Mouse (Mus musculus) stomach, postnatal 0 days (tissue): Measurements from ENCODE around the gene Arnt2. TPM values are rescaled to one million over a fixed set of nuclear protein-coding genes. Genes with fewer than 3 reads are reported as not detected.

ENCODE experiments used
- ATAC-seq: fragments of 200-750 bp; cut with Nextera tagmentation; 2 replicates; pipeline ENCODE4 v1.8.0; 2017; ENCODE audit not compliant: low FRiP score, low TSS enrichment
- DNase-seq: peaks from one replicate; pipeline ENCODE4 v3.0.0-alpha.2; 2016; ENCODE audit warnings: low spot score
- H3K27ac ChIP-seq: fragments of 300-500 bp; sonication (generic); replicated peaks from 2 replicates; pipeline ENCODE4 v1.5.1; 2014; ENCODE audit warnings: mild to moderate bottlenecking, control low read depth
- H3K27me3 ChIP-seq: fragments of 300-500 bp; sonication (generic); 2 replicates; pipeline ENCODE4 v1.6.1; 2014; ENCODE audit warnings: low read length; ENCODE audit not compliant: control insufficient read depth, insufficient read depth
- H3K36me3 ChIP-seq: fragments of 300-500 bp; sonication (generic); 2 replicates; pipeline ENCODE4 v1.6.1; 2014; ENCODE audit warnings: low read length, mixed read lengths; ENCODE audit not compliant: control insufficient read depth, insufficient read depth
- H3K4me1 ChIP-seq: fragments of 300-500 bp; sonication (generic); replicated peaks from 2 replicates; pipeline ENCODE4 v1.6.1; 2014; ENCODE audit warnings: antibody characterized with exemption; ENCODE audit not compliant: control insufficient read depth, insufficient read depth
- H3K4me2 ChIP-seq: fragments of 300-500 bp; sonication (generic); replicated peaks from 2 replicates; pipeline ENCODE4 v1.6.1; 2014; ENCODE audit warnings: low read depth, mild to moderate bottlenecking, control low read depth, moderate library complexity
- H3K4me3 ChIP-seq: fragments of 300-500 bp; sonication (generic); 2 replicates; pipeline ENCODE4 v1.5.1; 2014; ENCODE audit warnings: low read depth, low read length, control low read depth
- H3K9ac ChIP-seq: fragments of 300-500 bp; sonication (generic); 2 replicates; pipeline ENCODE4 v1.6.1; 2014; ENCODE audit warnings: mild to moderate bottlenecking, low read length, control low read depth, mixed read lengths
- H3K9me3 ChIP-seq: fragments of 300-500 bp; sonication (generic); 2 replicates; pipeline ENCODE4 v1.6.1; 2016; ENCODE audit warnings: low read length; ENCODE audit not compliant: control insufficient read depth
- CTCF ChIP-seq: IDR thresholded peaks from 2 replicates; pipeline ENCODE4 v1.5.1; 2016; ENCODE audit warnings: antibody characterized with exemption, low read depth, mild to moderate bottlenecking, moderate library complexity
- EP300 ChIP-seq: optimal IDR thresholded peaks from 2 replicates; pipeline ENCODE3; 2016; ENCODE audit warnings: antibody characterized with exemption
- WGBS: fragments of 180-500 bp; shearing (Covaris S2); extraction: QIAGEN DNeasy Blood & Tissue Kit; methylation state at CpG from one replicate; pipeline ENCODE4 v1.1.7; 2014; 5-methylcytosine and 5-hydroxymethylcytosine counted together
- polyA plus RNA-seq: library from polyadenylated mRNA; unstranded; fragments of >200 nt; fragmentation: Nextera tagmentation; extraction: Ambion mirVana; gene quantifications from 2 replicates; pipeline ENCODE4 v1.2.1, GENCODE M21; 2015

Arnt2 gene
- polyA plus RNA-seq, 1 experiment from 2014 or later = 0.89 TPM

DNA sequence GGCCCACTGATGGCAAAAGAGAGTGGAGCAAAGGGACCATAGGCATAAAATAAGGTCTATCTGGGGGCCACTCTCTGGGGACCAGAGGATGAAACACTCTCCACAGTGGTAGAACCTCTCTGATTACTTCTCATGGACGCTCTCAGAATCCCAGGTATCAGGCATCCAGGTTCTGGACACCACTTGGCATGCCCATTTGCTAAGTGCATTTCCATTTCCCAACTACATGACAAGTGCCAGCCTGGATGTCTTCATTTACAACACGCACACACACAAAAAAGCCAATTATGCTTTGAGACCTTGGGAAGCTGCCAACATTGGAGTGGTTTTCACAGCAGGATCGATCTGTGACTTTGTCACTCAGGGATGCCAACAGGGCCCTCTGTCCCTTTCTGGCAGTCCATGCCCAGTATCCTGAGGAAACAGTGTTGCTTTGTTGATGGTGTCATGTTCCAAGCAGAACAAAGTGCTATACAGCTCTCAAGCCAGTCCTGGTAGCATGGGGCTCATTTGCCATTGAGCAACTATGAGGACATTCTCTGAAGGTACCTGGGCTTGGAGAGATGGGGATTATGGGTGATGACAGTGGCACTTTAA, 102.5 kb downstream of the Arnt2 start:
- 78% methylated on average over 3 of the region's 3 CpGs for WGBS
- no peak for ATAC-seq

DNA sequence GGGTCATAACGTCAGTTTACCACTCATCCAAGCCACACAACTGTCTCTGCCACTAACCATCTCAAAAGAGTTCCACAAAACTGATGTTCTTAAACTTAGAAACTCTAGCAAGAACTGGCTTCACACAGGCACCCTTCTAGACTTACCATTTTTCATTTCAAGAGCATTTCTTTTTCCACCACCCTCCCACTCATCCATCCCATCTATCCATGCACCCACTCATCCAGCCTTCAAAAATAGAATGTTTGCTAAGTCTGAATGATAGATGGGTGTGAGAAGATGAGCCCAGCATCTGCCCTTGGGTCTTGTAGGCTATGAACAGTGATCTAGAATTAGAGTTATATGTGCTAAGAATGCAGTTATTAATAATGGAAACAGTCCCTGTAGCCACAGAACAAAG, 109.7 kb downstream of the Arnt2 start:
- no peaks in the 10 kb centered on the region for H3K36me3 ChIP-seq
- no peak for TF ChIP-seq CTCF
- TF ChIP-seq EP300 = no peak
- no peak overlapping the region for H3K4me3 ChIP-seq
- no peak overlapping the region for H3K9ac ChIP-seq
- no peak overlapping the region for H3K27ac ChIP-seq
- 90% methylated on average over 1 of the region's 1 CpGs for WGBS
- ATAC-seq (no peak), DNase-seq (no peak)
- H3K4me1 ChIP-seq = no peaks in the 10 kb centered on the region
- H3K9me3 ChIP-seq = no peaks in the 10 kb centered on the region
- H3K27me3 ChIP-seq = no peaks in the 10 kb centered on the region
- H3K4me2 ChIP-seq = no peak overlapping the region

More for the DNA sequence above, 102.5 kb downstream of the Arnt2 start:
- Histone ChIP-seq H3K27ac (no peak overlapping the region), H3K27me3 (no peaks in the 10 kb centered on the region), H3K4me2 (no peak overlapping the region), H3K9ac (no peak overlapping the region), H3K36me3 (no peaks in the 10 kb centered on the region), H3K4me1 (no peaks in the 10 kb centered on the region), H3K9me3 (no peaks in the 10 kb centered on the region), H3K4me3 (no peak overlapping the region)
- TF ChIP-seq CTCF (no peak), EP300 (no peak)
- DNase-seq = no peak

DNA sequence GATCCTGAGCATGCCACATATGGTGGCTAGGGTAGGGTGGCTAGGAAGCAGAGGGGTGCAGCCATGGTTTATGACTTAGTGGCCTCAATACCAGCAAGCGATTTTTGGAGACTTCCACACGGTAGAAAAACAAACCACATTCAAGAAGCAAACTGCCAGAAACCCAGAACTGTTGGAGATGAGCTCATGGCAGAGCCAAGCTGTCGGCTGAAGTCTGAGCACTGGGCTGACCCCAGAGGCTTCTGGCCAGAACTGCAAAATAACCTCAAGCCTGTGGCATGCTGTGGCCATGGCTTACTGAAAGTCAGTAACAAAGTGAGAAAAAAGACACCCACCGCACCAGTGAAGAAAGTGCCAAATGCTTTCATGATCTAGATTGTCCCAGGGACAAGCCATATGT, 110.4 kb downstream of the Arnt2 start:
- TF ChIP-seq EP300 = no peak
- no peak for TF ChIP-seq CTCF
- WGBS = 77% methylated on average over 4 of the region's 4 CpGs
- no peaks in the 10 kb centered on the region for H3K36me3 ChIP-seq
- no peaks in the 10 kb centered on the region for H3K4me1 ChIP-seq
- H3K4me2 ChIP-seq = no peak overlapping the region
- H3K27ac ChIP-seq = no peak overlapping the region
- H3K9me3 ChIP-seq = no peaks in the 10 kb centered on the region
- no peak for DNase-seq
- H3K9ac ChIP-seq = no peak overlapping the region
- no peaks in the 10 kb centered on the region for H3K27me3 ChIP-seq
- no peak for ATAC-seq
- H3K4me3 ChIP-seq = no peak overlapping the region

DNA sequence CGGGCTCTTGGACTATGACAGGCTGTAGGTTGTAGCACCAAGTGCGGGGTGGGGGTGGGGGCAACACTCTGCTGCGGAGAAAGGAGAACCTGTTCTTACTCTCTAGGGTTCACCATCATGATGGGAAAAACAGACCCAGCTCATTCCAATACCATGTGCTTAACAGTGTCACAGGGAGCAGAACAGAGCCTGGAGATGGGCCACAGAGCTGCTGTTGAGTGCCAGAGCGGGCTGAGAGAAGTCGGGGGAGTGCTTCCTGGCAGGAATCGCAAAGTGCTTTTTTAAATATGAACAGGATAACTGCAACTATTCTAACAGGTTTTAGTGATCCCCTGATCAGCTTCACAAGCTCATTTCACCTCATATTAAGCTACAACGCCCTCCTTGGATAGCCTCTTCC, 116.9 kb downstream of the Arnt2 start:
- H3K27ac ChIP-seq = no peak overlapping the region
- ATAC-seq (no peak), DNase-seq (no peak)
- TF ChIP-seq EP300 (no peak), CTCF (no peak)
- no peak overlapping the region for H3K9ac ChIP-seq
- no peaks in the 10 kb centered on the region for H3K36me3 ChIP-seq
- H3K4me1 ChIP-seq = no peaks in the 10 kb centered on the region
- WGBS = 72% methylated on average over 7 of the region's 7 CpGs
- no peaks in the 10 kb centered on the region for H3K9me3 ChIP-seq
- no peak overlapping the region for H3K4me3 ChIP-seq
- no peak overlapping the region for H3K4me2 ChIP-seq
- H3K27me3 ChIP-seq = no peaks in the 10 kb centered on the region

DNA sequence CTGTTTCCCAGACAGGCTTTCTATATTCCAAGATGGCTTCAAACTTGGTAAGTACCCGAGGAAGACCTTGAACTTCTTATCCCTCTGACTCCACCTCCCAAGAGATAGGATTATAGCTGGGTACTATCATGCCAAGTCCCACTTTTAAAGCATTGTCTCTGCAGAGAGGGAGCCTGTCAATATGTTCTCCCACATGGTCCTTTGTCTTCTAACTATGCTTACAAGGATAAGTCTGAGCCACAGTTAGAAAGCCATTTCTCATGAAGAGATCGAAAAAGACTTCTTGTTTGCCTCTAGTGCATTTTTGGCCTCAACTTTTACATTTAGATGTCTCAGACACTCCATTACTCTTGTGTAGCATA, 122.8 kb downstream of the Arnt2 start:
- WGBS = 68% methylated on average over 2 of the region's 2 CpGs
- DNase-seq = no peak

DNA sequence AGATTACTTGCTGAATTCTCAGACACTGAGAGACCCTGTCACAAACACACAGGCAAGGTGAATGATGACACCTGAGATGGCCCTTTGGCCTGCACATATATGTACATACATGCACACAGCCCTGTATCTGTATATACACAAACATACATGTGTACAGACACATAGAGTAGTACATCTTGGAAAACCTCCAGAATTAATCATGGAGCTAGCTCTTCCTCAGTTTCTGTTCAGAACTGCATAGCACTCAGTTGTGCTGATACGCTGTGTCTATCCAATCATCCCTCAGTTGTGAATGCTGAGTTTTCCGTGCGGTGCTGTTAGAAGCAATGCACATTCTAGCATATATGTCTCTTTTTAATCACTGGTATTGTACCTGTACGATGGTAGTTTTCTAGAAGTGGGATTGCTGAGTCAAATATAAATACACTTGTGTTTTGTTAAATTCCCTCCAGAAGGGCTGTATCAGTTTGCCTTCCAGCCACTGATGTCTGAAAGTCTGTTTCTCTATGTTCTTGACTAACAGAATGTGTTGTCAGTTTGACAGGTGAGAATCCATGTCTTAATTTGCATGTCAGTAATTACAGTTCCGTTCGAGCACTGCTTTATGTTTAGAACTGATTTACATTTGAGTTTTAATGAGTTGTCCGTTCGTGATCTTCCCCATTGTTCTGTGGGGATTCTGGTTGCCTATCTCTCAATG, 123.3 kb downstream of the Arnt2 start:
- no peaks in the 10 kb centered on the region for H3K27me3 ChIP-seq
- 93% methylated on average over 8 of the region's 8 CpGs for WGBS
- DNase-seq (no peak), ATAC-seq (no peak)
- TF ChIP-seq EP300 (no peak), CTCF (no peak)
- H3K27ac ChIP-seq = no peak overlapping the region
- H3K4me2 ChIP-seq = no peak overlapping the region
- H3K4me3 ChIP-seq = no peak overlapping the region
- H3K9me3 ChIP-seq = no peaks in the 10 kb centered on the region
- no peak overlapping the region for H3K9ac ChIP-seq
- no peaks in the 10 kb centered on the region for H3K36me3 ChIP-seq
- H3K4me1 ChIP-seq = no peaks in the 10 kb centered on the region

More for the DNA sequence above, 122.8 kb downstream of the Arnt2 start:
- ATAC-seq = no peak
- H3K4me3 ChIP-seq = no peak overlapping the region
- no peak overlapping the region for H3K27ac ChIP-seq
- no peaks in the 10 kb centered on the region for H3K27me3 ChIP-seq
- no peaks in the 10 kb centered on the region for H3K4me1 ChIP-seq
- no peak for TF ChIP-seq CTCF
- no peak for TF ChIP-seq EP300
- no peaks in the 10 kb centered on the region for H3K9me3 ChIP-seq
- H3K36me3 ChIP-seq = no peaks in the 10 kb centered on the region
- H3K4me2 ChIP-seq = no peak overlapping the region
- H3K9ac ChIP-seq = no peak overlapping the region
